Mouse (Mus musculus) c-Kit-positive CD71-negative TER-119-negative erythroid progenitor cells, embryonic 14.5 days (primary cell): ENCODE data around the gene Cyb561d2.
"Not testable (repeated sequence)": the region's sequence is repeated elsewhere in the genome, so short reads cannot be mapped to it uniquely, and the experiment has no call there.

Source experiments
- DNase-seq: peaks from one replicate; pipeline ENCODE4 v3.0.0-alpha.2; 2013; ENCODE audit warnings: low read depth

The Cyb561d2 gene

DNA sequence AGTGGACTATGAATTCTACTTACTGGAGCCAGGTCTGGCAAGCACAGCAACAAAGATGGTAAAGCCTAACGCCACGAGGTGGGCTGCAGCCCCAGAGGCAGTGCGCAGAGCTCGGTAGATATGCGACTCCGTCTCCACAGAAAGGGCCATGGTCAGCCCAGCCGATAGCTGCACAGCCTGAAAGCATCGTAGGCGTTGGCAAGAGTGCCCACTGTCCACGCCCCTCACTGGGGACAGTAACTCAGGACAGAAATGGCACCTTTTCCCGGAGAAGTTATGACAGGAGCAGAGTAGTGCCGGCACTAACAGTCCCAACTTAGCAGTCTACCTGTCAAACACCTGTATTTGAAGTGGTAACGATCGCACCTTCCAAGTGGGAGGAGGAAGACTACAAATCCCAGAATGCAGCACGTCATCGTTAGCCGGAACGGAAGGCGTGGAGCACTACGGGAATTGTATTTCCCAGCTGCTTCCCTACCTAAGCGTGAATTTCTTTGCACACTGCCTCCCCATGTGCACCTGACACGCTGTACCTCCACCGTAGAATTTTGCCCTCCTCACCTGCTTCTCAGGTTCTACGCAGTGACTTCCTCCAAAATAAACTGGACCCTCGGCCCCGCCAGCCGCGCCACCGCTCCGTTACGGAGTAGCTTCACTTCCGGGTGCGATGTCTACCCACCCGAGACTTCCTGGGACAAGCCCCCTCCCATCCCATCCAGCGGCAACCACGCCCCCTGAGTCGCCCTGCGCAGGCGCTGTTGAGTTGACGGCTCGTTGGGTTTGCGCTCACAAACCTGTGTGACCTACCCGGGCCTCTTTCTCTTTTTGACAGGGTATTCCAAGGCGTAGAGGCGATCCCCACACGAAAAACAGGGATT lies at the start of gene Cyb561d2, which contains the start of gene Nprl2:
Gene Cyb561d2 (minus strand): TSS at position 720 of the 878 bp plus-strand sequence.
Gene Nprl2 (plus strand): TSS at position 753 of the 878 bp plus-strand sequence.
- DNase-seq, result peak; percentile 92

DNA sequence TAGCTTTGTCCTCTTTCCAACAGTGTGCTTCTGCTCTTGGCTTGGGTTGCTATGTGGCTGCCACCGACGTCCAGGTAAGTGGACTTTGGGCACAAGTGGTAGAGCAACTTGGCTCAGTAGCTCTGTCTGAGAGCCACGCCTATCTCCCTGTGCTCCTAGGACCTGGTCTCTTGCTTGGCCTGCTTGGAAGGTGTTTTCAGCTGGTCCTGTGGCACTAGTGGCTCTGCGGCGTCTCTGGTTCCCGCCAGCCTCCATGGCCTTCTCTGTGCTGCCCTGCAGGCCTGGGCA lies 48.7 kb upstream of the Cyb561d2 start:
- no peak for DNase-seq

DNA sequence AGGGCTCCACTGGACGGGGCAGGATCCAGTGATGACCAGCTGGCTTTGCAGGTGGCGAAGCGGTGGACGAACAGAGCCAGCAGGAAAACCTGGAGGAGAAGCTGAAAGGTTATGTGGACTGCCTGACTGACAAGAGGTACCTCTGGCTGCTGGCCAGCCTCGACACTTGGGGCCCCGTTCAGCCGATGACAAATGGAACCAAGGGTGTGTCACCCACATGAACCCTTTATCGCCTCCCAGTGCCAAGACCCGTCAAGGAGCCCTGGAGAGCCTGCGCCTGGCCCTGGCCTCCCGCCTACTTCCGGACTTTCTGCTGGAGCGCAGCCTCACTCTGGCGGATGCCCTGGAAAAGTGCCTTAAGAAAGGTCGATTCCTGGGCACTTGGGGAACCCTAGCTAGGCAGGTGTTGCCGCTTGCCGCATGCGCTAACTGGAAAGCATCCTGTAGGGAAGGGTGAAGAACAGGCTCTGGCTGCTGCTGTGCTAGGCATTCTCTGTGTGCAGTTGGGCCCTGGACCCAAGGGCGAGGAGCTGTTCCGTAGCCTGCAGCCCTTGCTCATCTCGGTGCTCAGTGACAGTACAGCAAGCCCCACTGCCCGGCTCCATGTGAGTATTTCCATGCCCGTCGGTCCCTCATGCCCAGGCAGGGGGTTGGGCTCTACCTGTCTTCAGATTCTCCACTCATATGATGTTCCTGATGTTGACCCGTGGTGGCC lies 48.2 kb upstream of the Cyb561d2 start:
- DNase-seq, result no peak

DNA sequence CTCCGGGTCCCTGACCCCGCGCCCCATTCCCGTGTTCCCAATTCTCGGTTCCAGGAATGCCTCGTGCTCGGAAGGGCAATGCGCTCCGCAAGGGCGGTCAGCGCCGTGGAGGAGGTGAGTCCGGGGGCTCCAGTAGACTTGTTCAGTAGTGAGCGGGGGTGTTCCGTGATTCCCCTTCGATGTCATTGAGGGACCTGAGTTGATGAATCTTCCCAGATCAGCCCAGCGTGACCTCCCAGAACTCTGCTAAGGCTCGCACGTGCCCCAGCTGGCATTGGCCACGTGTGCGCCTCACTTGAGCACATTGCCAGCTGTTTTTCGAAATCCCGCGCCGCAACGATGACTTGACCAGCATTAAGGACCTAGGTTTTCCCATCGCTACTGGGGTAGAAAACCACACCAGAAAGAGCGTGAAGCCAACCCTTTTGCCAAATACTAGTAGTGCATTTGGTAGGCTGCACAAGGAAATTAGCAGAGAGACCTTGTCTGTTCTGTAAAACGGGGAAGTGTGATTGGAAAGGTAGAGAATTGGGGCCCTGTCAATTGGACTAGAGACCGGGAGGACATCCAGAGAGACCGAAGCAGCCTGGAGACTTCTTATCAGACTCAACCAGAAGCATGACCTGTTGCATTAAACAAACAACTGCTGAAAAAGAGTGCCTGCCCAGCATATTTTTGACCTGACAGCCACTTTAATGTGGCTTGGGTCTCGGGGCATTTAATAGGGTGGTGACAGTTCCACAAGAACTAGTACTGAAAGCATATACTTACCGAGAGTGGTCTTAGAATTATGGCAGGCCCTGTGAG lies 46.0 kb upstream of the Cyb561d2 start:
- no peak for DNase-seq

DNA sequence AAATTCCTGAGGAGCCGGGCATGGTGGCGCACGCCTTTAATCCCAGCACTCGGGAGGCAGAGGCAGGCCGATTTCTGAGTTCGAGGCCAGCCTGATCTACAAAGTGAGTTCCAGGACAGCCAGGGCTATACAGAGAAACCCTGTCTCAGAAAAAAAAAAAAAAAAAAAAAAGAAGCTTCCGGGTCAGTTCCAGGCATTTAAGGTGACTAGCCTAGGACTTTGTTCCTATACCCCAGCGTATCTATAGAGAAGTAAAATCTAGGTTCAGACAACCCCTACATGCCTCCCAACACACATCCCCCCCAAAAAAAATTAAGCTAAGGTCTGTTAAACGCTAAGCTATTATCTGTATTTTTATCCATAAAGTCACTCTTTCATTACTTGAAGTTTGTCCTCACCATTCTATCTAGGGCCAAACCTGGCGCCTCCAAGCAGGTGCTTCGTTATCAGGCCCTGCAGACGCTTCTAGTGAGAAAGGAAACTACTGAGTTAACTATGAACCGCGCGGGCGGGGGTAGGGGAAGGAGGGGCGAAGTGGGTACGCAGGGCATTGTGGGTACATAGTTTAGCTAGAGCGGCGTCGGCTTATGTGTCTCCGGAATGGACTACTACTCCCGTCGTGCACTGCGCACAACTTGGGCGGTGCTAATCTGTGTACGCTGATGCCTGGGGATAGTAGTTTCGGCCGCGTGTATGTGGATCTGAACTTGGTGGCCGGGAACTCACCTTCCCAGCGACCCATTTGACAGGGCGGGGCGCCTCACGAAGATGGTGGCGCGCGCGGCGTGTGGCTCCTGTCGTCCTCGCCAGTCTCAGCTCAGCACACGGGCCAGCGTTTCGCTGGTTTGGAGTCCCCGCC lies 45.2 kb upstream of the Cyb561d2 start, which contains the start of gene Ifrd2:
Gene Ifrd2 (plus strand): TSS at position 669 of the 859 bp plus-strand sequence.
- DNase-seq, result peak; percentile 94

DNA sequence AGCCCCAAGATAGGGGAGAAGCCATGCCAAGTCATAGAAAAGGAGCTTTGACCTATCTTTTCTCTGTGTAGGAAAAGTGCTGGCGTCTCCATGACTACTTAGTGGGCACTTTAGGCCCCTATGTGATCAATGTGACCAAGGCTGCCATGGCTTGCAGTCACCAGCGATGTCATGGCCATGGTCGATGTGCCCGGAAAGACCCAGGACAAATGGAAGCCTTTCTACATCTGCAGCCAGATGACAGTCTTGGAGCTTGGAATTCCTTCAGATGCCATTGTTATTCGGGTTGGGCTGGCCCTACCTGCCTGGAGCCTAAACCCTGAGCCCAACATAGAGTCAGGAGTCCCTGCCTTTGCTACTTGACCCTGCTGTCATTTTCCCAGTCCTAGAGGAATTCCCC lies 44.5 kb upstream of the Cyb561d2 start:
- DNase-seq, result no peak

DNA sequence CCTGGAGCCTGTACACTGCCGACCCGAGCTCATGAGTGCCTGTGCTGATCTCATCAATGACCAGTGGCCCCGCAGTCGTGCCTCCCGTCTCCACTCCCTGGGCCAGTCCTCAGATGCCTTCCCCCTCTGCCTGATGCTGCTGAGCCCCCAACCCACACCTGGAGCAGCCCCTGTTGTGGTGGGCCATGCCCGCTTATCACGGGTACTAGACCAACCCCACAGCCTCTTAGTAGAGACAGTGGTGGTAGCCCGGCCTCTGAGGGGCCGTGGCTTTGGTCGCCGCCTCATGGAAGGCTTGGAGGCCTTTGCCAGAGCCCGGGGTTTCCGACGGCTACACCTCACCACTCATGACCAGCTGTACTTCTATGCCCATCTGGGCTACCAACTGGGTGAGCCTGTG lies 41.2 kb upstream of the Cyb561d2 start:
- DNase-seq, result no peak

DNA sequence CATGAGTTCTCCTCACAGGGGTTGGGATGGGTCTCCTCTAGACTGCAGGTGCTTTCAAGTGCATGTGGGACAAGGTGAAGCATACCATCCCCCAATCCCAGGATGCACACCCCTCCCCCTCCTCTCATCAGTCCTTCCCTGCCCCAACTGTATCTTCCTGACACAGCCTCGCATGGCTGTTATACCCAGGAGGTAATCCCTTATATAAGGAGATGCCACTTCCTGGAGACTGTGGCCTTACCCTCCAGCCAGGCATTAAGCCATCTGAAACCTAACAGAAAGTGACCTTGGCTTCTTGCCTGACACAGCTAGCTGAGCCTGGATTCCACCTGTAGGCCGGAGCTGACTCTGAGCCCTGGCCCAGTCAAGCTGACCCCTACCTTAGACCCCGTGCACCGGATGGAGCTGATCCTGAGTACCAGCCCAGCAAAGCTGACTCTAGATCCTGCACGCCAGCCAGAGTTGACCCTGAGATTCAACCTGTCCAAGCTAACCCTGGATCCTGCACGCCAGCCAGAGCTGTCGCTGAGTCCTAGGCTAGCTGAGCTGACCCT lies 40.6 kb upstream of the Cyb561d2 start:
- DNase-seq, result no peak

DNA sequence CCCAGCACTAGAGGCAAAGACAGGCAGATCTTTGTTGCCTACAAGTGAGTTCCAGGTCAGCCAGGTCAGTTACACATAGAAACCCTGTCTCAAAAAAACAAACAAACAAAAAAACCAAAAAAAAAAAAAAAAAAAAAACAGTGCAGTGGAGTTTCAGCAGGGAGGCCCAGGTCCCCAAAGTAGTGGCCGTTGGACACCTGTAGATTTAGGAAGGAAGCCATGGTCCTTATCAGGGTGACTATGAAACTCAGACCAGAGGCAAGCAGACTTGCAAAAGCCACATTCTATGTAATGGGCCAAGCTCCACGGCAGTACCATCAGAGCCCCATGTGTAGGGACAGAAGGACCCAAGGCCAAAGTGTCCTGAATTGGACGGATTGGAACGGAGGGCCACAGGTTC lies 39.6 kb upstream of the Cyb561d2 start:
- no peak for DNase-seq

DNA sequence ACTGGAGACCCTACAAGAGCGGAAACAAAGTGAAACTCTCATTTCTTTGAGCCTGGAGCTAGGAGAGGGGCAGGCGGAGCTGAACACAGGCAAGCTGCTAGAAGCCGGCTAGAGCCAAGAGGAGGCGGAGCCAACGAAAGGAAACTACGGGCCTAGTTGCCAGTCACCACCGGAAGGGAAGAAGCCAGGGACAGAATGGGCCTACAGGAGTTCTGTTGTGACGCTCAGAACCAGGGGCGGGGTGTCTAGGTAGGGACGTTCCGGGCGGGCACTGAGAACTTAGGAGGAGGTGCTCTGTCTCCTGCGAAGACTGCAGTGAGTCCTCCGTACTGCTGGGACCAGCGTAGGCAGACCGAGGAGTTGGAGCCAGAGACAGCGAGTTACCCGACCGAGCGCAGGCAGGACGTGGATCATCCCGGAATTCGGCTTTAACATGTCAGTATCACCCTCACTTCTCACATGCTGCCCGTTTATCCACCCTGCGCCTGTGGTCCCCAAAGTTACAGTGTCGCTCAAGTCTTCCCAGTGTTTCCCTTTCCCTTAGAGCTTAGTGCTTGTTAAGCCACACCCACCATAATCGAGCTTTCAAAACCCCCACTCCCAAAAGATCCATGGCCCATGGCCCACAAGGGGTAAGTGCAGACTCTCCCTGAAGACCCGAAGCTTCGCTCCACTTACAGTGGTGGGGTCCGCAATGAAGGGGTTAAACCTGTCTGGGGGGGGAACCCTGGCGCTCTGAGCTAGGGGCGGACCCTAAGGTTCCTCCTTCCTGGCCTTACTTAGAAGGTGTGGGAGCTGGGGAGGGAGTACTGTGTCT lies 38.7 kb upstream of the Cyb561d2 start, which contains the start of gene Hyal3:
Gene Hyal3 (plus strand): TSS at position 318 of the 817 bp plus-strand sequence.
- DNase-seq, result peak; percentile 78

DNA sequence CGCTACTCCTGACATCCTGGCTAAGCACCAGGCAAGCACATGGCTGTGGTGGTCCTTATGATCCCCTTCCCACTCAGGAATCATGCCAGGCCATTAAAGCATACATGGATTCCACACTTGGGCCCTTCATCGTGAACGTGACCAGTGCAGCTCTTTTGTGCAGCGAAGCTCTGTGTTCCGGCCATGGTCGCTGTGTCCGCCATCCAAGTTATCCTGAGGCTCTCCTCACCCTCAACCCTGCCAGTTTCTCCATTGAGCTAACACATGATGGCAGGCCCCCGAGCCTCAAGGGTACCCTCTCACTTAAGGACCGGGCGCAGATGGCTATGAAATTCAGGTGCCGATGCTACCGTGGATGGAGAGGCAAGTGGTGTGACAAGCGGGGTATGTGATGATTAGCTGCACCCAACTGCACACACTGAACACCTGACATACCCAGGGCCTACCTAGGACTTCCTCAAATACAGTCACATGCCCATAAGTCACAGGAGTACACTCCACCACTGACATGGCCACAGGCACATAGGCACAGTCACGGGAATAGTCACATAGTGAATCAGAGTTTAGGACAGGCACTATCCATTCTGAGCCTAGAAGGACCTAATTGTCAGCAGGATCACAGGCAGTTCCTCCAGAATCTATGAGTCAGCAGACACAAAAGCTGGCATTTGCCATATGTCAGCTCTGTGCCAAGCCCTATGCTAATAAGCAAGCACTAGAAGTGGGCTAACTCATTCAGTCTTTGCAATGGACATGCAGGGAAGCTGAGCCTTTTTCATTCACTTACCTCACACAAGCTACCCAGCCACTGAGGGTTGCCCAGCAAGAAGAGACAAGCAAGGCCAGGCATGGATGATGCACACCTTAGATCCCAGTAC lies 37.3 kb upstream of the Cyb561d2 start:
- no peak for DNase-seq

DNA sequence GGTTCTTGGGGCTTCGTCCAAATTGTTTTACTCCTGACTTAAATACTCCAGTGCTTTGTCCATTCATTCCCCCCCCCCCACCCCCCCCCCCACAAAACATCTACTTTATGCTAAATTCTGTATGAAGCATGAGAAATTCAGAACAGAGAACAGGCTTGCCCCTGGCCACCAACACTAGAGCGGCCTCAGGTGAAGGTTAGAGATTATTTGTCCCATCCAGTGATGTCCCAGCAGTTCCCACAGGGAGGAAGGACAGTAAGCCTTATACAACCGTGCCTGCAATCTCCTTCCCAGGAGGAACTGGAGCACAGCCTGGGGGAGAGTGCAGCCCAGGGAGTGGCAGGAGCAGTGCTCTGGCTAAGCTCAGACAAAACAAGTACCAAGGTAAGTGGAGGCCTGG lies 36.6 kb upstream of the Cyb561d2 start, which contains the start of gene Naa80:
Gene Naa80 (plus strand): TSS at position 301 of the 400 bp plus-strand sequence.
- no peak for DNase-seq

DNA sequence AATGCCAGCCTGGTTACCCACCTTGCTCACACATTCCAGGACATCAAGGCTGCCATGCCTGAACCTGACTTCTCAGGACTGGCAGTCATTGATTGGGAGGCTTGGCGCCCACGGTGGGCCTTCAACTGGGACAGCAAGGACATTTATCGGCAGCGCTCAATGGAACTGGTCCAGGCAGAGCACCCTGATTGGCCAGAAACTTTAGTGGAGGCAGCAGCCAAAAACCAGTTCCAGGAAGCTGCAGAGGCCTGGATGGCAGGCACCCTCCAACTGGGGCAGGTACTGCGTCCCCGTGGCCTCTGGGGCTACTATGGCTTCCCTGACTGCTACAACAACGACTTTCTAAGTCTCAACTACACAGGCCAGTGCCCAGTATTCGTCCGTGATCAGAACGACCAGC lies 35.9 kb upstream of the Cyb561d2 start:
- DNase-seq, result no peak

DNA sequence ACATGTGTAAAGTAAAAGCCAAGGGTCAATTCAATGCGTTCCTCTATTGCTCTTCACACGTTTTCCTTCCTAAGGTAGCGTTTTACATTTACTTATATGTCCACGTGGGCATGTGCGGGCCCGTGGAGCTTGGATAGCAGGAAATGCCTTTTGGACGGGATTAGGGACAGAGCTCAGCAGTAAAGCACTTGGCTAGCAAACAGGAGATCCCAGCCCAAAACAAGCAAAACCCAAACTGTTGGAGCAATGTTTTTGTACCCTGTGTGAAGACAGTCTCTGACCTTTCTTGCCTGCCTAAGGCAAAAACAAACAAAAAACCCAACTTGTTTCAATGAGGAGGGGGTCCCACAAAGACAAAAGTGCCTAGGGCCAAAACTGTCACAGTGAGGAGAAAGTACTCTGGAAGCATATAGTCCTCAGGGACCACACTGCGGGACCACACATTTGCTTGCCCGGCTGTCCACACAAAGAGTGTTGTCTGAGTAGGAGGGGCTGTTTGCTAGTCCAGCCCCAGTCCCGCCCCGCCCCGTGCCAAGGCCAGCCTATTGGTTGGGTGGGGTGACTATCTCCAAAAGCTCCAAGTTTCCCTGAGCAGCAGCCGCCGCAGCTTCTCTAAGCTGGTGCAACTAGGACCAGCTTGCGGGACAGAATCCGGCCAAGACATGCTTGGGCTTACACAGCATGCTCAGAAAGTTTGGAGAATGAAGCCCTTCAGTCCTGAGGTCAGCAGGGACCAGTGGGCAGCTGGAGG lies 34.5 kb upstream of the Cyb561d2 start, which contains the start of gene Hyal1:
Gene Hyal1 (plus strand): TSS at position 571 of the 751 bp plus-strand sequence.
- DNase-seq, result no peak

DNA sequence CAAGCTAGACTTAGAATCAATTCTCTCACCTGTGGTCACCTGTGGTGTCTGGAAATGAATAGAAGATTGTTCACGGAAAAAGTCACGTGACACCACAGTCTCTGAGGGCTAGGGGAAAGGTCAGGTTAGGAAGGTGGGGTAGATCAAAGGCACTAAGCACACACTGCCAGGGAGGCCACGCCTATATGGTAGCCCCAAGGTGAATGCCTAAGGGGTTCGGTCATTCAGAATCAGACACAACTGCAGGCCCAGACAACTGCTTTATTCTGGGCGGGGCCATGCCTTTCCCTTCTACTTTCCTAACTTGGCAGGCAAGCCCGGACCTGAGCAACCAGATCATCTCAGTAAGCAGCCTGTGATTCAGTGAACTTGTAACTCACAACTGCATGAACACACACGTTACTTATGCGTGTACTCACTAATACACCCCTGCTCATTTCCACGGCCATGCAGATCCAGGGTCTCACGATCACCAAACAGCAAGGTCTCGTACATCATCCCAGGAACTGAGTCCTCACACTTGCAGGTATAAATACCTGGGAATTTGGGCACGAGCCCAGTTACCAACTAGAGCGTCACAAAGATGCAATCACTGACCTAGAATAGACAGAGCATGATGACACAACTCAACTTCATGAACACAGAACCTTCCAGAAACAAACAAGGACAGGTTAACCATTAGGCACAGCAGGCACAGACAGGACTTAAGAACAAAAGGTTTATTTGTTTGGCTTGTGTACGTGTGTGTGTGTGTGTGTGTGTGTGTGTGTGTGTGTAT lies 33.8 kb upstream of the Cyb561d2 start:
- no peak for DNase-seq

DNA sequence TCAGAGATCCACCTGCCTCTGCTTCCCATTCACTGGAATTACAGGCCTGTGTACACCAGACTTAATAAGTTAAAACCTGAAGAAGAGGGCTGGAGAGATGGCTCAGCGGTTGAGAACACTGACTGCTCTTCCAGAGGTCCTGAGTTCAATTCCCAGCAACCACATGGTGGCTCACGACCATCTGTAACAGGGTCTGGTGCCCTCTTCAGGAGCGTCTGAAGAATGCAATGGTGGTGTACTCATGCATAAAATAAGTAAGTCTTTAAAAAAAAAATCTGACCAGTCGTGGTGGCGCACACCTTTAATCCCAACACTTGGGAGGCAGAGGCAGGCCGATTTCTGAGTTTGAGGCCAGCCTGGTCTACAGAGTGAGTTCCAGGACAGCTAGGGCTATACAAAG lies 31.8 kb upstream of the Cyb561d2 start:
- not testable (repeated sequence) for DNase-seq

DNA sequence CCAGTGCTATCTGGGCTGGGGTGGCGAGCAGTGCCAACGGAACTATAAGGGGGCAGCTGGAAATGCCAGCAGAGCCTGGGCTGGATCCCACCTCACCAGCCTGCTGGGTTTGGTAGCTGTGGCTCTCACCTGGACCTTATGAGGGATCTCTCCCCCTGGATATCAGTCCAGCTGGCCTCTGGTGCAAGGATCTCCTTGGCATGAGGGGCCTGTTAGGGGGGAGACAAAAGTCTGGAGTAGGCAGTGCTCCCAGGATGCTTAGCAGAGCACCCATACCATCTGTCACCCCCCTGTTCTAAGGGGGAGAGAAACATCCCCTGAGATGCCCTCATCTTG lies 30.3 kb upstream of the Cyb561d2 start:
- DNase-seq, result no peak
